Mouse (Mus musculus) telencephalon, adult 2 months (tissue): ENCODE measurements around the gene Mid1ip1.
A peak's percentile ranks its signal among the peaks of the same experiment; 100 is the strongest.

Experiments used
- DNase-seq: peaks from one replicate; pipeline ENCODE4 v3.0.0-alpha.2; 2011; ENCODE audit warnings: low read depth, low spot score

The Mid1ip1 gene

GRCm38 (mm10) chrX:10714696-10715140 is at the start of gene Mid1ip1:
Mid1ip1 (plus strand) TSS chrX:10715013.
- peak; percentile 35 for DNase-seq

DNA sequence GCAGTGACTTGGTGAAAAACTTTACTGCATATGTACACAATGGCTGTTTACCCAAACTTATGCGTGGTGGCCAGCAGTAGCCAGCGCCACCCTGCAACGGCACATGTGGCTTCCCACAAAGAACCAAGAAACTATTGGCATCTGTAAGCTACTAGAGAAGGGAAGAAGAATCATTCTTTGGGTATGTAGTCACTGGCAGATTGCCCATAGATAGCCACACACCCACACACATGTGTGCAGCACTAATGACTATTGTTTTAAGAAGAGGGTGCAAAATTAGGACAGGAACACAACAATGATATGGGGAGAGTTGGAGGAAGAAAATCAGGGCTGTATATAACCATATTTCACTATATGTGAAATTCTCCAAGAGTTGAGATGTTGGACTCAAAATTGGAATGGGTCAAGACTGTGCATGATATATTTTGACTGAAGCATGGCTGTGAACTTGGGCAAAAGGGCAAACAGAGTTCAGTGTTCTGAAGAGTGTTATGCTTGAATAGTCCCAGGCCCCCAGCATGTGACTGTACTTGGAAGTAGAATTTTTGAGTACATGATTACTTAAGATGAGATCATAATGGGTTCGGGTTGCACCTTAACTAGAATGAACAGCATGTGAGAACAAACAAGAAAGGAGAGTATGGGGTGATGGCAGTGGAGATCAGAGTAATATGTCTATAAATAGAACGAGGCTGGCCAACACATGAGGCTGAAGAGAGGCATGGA is 20.2 kb upstream of the Mid1ip1 start:
- no peak for DNase-seq

- DNase-seq, result no peak
Measured at GRCm38 (mm10) chrX:10706728-10707127, 8.1 kb upstream of the Mid1ip1 start.

DNA sequence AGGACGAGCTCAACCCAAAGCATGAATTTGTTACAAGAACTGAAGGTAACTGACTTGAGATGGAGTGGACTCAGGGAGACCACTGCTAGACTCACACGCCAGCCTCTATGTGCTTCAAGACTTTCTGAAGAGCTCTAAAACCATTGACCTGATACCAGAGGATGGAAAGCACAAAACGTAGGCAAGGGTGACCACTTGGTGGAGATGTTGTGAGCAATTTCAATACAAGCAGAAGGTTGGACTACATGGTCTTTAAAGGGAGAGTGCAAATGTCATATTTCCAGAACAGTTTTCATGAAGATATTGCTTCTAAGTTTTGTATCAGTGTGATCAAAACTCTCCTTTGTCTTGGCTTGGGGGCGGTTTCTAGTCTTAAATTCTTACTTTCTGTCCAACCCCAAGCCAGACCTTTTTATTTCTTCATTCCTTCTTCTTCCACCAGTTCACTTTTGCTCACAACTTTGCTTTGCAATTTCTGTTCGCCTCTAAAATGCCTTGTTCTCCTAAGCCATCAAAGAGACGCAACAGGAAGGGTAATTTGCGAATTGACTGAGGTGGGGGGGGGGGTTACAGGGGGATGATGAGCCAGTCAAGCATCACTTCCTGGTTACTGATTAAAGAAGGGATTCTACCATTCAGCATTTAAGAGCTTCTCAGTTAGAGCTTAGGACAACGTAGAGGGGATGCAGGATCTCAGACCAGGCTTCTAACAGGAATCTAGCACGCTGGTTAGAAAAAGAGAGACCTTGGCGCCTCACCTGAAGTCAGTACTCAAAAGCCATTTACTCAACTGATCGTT is 775 bp upstream of the Mid1ip1 start:
- no peak for DNase-seq

DNA sequence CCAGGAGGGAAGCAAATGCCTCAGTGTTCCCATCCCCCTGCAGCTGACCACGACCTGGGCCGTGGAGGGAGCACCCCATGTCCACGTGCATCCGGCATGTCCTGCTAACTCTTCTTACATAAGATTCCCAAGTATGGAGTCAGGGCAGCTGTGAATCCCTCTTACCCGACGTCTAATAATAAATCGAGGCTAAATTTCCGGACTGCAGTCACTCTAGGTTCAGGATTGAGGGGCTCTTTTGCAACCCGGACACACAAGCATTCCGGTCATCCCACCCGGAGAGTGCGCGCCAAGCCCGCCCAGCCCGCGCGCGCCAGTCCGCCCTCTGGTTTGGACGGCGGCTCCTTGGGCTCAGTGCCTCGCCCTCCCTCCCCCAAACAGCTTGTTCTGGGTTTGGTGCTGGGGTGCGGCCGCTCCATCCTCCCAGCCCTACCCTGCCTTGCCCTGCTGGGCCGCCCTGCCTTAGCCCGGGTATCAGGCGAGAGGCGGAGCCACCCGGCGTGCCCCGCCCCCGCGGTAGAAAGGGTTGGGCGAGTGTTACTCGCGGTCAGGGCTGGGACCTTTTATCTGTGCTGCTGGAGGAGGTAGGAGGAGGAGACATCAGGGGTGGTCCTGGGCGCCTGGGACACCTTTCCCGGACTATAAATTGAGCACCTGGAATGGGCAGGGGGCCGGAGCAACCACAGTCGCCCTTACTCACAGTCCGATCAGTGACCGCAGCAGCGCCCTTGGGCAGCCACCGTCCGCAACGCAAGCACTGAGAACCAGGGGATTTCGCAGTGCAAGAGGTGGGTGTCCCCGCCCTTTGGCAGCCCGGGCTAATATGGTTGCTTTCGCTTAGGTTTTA is 2.3 kb downstream of the Mid1ip1 start:
- DNase-seq, result peak; percentile 52

- peak; percentile 10 for DNase-seq
Measured at GRCm38 (mm10) chrX:10718021-10718837, 3.4 kb downstream of the Mid1ip1 start.

DNA sequence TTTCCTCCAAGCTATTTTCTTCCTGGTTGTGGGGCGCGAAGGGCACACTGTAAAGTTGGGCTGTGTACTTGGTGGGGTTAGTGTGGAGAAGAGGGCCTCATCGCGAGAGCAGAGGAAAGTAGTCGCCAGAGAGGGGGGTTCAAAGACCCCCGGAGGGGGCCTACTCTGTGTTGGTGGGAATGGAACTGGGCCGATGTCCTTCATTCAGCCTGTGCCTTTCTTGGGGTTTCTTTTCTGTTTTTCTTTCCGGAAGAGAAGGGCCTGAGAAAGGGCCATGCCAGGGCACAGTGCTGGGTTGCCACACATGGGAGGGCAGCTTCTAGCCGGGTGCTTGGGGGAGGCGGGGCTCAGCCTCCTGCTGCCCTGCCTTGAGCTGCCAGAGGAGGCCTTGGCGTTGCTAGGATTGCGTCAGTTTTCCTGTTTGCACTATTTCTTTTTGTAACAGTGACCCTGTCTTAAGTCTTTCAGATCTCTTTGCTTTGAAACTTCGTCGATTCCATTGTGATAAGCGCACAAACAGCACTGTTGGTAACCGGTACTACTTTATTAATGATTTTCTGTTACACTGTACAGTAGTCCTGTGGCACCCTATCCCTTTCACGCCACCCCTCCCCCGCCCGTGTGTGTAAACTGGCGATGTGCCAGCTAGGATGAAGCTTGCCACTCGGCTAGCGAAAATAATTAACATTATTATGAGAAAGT is 4.2 kb downstream of the Mid1ip1 start:
- peak; percentile 34 for DNase-seq

DNA sequence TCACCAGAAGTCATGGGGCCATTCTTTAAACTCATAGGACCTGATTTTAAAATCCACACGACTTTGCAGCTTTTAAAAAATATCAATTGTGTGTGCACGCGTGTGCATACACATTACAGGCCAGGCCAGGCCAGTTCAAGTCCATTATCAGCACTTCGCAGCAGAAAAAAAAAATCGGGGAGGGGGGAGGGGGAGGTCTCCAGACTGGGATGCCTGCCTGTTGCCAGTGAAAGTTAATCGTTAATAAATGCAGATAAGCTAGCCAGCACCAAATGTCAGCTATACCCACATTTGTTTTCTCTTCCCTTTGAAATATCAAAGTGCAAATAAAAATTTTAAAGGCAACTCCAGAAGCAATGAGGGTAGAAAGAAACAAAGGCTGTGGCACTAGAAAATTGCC is 5.6 kb downstream of the Mid1ip1 start:
- no peak for DNase-seq

GRCm38 (mm10) chrX:10724571-10724970 is 9.8 kb downstream of the Mid1ip1 start:
- no peak for DNase-seq

GRCm38 (mm10) chrX:10729488-10729887 is 14.7 kb downstream of the Mid1ip1 start:
- DNase-seq, result no peak

- no peak for DNase-seq
Measured at GRCm38 (mm10) chrX:10734453-10734852, 19.6 kb downstream of the Mid1ip1 start.

DNA sequence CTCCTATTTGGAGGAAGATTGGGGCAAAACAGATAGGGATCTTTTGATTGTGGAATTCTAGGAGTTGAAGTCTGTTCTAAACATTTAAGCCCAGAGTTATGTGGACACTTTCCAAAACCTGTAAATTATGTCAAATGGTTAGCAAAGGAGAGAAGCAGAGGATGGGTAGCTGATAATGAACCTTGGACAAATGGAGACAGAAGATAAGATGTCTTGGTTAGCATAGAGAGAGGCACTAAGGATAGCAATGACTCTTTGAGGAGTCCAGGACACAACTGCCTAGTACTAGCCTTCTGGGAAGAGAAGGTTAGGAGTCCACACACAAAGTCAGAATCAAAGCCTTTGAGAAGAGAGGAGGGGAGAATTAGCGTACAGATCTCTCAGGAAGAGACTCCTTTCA is 20.1 kb downstream of the Mid1ip1 start:
- DNase-seq, result no peak

DNA sequence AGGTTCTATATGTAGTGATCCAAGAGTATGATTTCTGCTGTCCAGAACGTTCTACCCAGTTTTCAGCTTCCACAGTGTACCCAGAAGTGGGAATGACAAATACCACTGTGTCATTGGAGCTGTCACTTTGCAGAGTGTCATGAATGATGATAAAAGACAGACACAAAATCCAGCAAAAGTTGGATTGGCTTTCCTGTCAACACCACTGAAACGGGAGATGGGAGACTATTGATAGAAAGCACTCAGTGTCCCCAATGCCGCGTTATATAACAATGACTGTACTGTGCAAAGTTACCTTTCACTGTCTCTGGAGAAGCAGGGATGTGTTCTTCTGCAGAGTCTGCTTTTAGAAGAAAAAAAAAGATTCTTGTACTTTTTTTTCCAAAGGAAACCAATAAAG is 44.1 kb downstream of the Mid1ip1 start:
- DNase-seq, result no peak

- no peak for DNase-seq
Measured at GRCm38 (mm10) chrX:10763476-10764016, 48.7 kb downstream of the Mid1ip1 start.
